Mouse (Mus musculus) cerebellum, postnatal 36 days (tissue): ENCODE measurements around the gene Sapcd2.

ENCODE experiments used
- DNase-seq, 2 experiments: peaks; one replicate each; pipeline ENCODE4 v3.0.0; 2021 to 2022; ENCODE audit warnings: mixed read lengths in 2 of 2

Gene Sapcd2

DNA sequence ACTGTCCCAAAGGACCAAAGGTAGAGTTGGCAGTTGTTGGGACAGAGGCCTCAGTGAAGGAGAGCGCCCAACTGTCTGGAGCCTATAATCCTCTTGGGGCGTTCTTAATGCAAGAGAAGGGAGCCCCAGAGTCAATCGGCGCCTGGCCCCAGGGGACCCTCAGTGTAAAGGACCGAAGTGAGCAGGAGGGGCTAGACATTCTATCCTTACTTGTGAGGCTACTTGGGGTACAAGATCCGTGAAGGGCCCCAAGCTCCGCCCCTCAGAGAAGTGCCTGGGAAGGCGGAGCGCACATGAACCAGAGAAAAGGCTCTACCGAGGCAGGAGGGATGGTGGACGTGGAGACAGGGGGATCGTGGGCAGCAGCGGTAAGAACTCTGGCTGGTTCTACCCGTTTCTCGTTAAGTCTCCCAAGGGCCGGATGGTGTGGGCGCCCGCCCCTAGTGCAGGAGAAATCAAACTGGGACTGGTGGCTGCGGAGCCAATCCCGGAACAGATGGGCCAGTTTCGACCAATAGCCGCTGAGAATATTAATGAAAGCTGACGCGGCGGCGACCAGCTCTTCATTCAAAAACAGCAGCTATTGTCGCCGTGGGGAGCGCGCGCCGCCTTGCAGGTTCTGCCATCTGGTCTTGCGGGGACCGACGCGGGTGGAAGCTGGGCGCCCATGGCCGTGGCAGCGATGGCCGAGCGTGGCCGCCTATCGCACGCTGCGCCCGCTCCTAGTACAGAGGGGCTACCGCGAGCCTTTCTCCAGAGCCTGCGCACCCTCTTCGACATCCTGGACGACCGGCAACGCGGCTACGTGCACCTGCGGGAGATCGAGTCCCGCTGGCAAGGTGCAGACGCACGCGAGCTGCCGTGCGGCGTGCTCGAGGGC is at the start of gene Sapcd2:
Sapcd2 (plus strand) TSS at position 558 of the 880 bp plus-strand sequence.
- DNase-seq = peak; percentile 86

DNA sequence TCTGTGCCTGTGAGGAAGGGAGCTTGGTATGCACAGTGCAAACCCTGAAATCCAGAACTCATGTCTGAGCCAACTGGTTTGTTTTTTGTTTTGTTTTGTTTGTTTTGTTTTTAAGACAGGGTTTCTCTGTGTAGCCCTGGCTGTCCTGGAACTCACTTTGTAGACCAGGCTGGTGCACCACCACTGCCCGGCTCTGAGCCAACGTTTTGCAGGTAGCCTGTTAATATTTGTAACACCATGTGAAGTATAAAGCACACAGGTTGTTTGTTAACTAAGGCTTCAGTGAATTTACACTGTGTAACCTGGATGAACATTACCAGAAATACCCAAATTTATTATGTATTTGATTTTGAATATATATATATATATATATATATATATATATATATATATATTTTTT is 46.1 kb upstream of the Sapcd2 start:
- no peak for DNase-seq

- peak; percentile 46 to 74 for DNase-seq
Observed at GRCm38 (mm10) chr2:25328440-25328839, 43.7 kb upstream of the Sapcd2 start.

DNA sequence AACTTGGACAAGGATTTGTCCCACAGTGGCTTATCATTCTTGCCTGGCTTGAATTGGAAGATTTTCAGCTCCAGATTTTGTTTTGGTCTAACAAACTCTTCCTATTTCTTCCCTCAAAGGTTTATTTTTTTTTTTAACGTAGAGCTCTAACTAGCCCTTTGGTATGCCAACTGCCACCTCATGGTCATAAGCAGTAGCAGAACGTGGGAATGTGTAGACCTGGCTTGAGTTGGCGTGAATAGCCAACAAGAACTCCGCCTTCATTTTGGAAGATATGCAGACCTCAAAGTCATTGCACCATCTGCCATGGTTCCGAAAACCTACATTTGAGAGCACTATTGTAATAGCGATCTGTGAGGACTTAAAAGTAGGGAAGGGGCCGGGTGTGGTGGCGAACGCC is 40.7 kb upstream of the Sapcd2 start:
- peak in 1 of 2 experiments; percentile 12 for DNase-seq

DNA sequence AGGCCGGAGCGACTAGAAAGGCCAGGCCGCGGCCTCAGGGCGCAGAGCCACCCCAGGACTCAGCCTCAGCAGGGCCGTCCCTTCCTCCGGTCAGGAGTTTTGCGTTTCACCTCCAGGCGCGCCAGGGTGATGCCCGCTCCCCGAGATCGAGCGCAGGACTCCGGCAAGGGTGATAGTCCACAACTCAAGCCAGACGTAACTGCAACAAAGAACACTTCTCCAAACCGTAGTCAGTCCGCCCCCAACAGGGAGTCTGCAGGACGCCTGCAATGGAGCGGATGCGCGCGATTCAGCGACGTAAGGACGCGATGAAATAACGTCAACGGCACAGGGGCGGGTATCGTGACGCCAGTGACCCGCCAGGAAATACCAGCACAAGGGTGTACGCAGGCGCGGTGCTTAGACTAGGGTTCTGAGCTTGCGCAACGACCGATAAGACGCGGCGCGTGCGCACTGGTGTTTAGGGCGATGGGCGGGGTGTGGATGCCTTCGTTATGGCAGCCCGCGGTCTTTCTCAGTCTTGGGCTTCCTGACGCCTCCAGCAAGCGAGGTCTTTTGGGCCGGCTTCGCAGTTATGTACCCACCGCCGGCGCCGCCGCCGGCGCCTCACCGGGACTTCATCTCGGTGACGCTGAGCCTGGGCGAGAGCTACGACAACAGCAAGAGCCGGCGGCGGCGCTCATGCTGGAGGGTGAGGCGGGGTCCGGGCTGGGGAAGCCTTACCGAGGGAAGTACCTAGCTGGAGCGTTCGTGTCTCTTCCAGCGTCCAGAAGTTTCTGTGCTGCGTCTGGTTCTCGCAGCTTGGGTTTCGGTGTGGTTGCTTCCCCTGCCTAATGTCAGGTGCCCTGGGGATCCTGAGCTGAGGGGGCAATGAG is 39.6 kb upstream of the Sapcd2 start, which contains the start of gene Man1b1:
Man1b1 (plus strand) TSS at position 53 of the 875 bp plus-strand sequence.
- DNase-seq = peak; percentile 99

GRCm38 (mm10) chr2:25333569-25333968 is 38.6 kb upstream of the Sapcd2 start:
- no peak for DNase-seq

- DNase-seq = no peak
Observed at GRCm38 (mm10) chr2:25338303-25338702, 33.8 kb upstream of the Sapcd2 start.

- DNase-seq = no peak
Observed at GRCm38 (mm10) chr2:25348162-25348561, 24.0 kb upstream of the Sapcd2 start.

DNA sequence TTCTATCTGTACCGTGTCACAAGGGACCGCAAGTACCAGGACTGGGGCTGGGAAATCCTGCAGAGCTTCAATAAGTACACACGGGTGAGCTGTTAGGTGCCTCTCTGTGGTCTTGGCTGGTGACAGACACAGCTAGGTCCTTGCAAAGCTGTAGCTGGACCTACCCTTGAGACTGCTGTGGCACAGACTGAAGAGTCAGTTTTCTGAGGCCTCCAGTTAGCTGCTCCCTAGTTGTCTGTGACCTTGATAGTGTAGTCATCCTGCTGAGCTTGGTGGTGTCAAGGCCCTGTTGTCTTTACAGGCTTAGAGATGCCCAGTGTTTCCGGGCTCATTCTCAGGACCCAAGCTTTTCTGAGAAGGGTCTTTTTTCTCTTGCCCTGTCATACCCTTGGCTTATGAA is 22.6 kb upstream of the Sapcd2 start:
- DNase-seq = no peak

GRCm38 (mm10) chr2:25350701-25351100 is 21.4 kb upstream of the Sapcd2 start:
- DNase-seq = no peak

- no peak for DNase-seq
Observed at GRCm38 (mm10) chr2:25354211-25354610, 17.9 kb upstream of the Sapcd2 start.

DNA sequence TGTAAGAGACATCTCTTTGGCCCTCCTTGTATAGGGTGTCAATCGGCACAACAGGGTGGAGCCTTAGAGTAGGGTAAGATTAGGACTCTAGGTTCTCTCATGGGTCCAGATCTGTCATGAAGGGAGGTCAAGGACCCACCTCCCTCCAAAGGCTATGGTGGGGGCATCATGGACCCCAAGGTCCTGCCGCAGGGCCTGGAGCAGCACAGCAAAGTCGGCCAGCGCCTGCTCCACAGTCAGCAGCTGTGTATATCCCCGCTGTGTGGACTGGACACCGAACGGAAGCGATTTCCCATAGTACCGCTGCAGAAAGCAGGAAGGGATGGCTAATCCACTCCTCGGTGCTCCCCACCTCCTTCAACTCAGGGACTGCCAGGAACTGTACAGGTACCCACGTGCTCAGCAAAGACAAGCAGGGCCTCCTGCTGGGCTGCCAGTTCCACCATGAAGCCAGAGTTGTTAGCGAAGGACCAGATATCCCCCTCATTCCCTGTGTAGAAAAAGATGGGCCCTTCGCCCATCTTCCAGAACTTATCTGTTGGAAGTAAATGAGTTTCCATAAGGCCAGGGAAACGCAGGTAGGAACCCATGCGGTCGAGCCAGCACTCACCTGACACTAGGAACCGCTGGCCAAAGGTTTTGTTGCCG is 16.6 kb upstream of the Sapcd2 start:
- DNase-seq = no peak

- DNase-seq = peak; percentile 87
Observed at GRCm38 (mm10) chr2:25356208-25357079, 15.7 kb upstream of the Sapcd2 start, which contains the start of gene Dpp7. Dpp7 (minus strand) TSS chr2:25356359.

- no peak for DNase-seq
Observed at GRCm38 (mm10) chr2:25359848-25360247, 12.3 kb upstream of the Sapcd2 start.

- no peak for DNase-seq
Observed at GRCm38 (mm10) chr2:25363478-25364178, 8.5 kb upstream of the Sapcd2 start.

DNA sequence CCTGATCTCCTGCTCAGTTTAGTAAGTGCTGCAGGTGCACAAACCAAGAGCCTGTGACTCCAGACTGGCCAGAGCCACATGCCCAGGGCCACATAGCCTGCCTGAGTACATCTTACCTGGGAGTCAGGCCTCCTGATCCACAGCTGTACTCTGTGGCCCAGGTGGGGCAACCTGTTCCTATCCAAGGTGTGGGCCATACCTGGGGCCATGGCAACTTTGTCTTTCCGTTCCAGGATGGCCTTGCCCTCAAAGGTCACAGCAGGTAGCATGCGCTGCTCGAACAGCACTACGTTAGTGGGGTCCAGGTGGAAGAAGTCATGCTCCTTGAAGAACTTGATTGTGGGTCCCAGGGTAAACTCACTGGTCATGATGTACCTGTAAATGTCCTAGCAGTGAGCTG is 7.8 kb upstream of the Sapcd2 start:
- DNase-seq = no peak

DNA sequence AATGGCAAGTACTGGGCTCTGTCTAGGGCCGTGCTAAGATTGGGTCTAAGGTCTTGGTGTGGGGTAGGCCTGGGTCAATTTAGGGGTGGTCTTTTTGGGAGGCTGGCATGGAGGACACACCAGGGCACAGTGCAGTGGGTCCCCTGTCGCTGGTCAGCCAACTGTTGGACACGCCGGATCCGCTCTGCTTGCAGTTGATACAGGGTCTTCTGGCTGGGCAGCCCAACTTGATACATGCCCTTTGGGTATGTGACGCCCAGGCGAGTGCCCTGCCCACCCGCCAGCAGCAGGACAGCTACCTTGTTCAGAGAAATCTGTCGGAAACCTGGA is 7.4 kb upstream of the Sapcd2 start:
- DNase-seq = no peak

- peak; percentile 31 to 53 for DNase-seq
Observed at GRCm38 (mm10) chr2:25365091-25365761, 6.9 kb upstream of the Sapcd2 start, which contains the start of gene Uap1l1. Uap1l1 (minus strand) TSS chr2:25365682.

DNA sequence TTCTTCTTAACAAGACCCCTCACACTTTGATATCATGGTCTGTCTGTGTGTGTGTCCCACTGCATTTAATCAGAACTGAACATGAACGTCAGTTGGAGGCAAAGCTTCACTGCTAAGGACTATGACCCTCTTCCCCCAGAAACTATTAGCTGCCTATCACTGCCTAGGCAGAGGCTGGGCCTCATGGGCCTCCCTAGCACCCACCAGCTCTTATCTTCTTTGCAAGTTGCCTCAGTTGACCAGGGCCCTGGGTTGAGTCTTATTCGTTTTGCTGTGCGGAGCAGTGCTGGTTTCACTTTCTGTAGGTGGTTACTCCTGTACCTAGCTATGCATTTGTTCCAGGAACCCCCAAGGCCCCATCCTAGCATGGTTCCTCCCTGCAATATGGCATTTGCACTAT is 2.1 kb upstream of the Sapcd2 start:
- DNase-seq = no peak

DNA sequence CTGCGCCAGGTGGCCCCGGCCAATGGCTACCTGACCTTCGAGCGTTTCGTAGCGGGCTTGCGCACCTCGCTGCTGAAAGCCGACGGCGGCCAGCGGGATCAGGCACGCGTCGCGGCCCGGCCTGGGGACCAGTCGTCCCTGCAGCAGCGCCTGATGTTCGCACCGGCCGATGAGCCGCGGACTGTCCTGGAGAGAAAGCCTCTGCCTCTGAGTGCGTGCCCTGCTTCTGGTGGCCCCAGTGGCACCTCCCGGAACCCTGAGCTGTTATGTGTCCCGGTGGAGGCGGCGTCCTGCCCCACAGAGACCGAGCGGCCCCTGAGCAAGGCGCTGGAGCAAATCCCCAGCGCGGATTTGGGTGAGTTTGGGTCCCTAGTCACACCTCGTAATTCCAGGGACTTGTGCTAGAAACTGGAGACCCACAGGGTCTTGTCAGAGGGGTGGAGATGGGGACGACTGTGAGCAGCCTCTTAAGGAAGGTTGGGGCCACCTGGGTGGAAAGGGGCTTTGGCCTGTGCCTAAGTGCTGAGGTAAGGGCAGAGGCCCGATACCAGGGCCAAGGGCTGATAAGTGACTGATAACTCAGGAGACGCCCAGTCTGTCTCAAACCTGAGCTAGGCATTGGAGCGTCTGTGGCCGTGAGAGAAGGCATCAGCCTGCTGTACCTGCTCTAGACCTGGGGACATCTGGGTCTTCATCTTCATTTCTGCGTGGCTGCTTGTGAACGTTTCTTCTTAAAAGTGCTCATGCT is 697 bp downstream of the Sapcd2 start:
- DNase-seq = no peak
